Mouse (Mus musculus): ENCODE results near the gene Cd180. TPM values are rescaled to one million over a fixed set of nuclear protein-coding genes. Genes with fewer than 3 reads are reported as not detected.
A peak's percentile ranks its signal among the peaks of the same experiment; 100 is the strongest.

Cd180 gene
- polyA plus RNA-seq (2016; fragmentation: Nextera tagmentation; extraction: Ambion mirVana), result 0.15 TPM in 1 of 2 replicates, not detected in the other

GRCm38 (mm10) chr13:102693341-102693801 lies at the start of gene Cd180:
TSS of gene Cd180 (plus strand) at chr13:102693558.
- no peak for DNase-seq (ENCODE audit: low spot score)
- H3K27ac ChIP-seq, result no peak within 1 kb of the TSS
- no peaks in the 10 kb centered on the region for H3K9me3 ChIP-seq (replicated peaks)
- no peaks in the 10 kb centered on the region for H3K36me3 ChIP-seq
- H3K4me1 ChIP-seq, result peaks cover 12% of the 10 kb centered on the region
- WGBS, result 80% methylated on average over 8 of the region's 8 CpGs
- H3K27me3 ChIP-seq (ENCODE audit: low read depth, poor library complexity, severe bottlenecking), result no peaks in the 10 kb centered on the region
- H3K4me3 ChIP-seq, result no peak within 1 kb of the TSS

GRCm38 (mm10) chr13:102644344-102644743 lies 49.0 kb upstream of the Cd180 start:
- H3K36me3 ChIP-seq, result no peaks in the 10 kb centered on the region
- 34% methylated on average over 8 of the region's 8 CpGs for WGBS
- no peak overlapping the region for H3K27ac ChIP-seq
- no peaks in the 10 kb centered on the region for H3K9me3 ChIP-seq (replicated peaks)
- peaks cover 9% of the 10 kb centered on the region for H3K4me1 ChIP-seq
- no peak overlapping the region for H3K4me3 ChIP-seq
- H3K27me3 ChIP-seq (ENCODE audit: low read depth, poor library complexity, severe bottlenecking), result peaks cover 75% of the 10 kb centered on the region
- DNase-seq (ENCODE audit: low spot score), result peak; percentile 31

GRCm38 (mm10) chr13:102644789-102645551 lies 48.4 kb upstream of the Cd180 start:
- peak; percentile 68 for DNase-seq (ENCODE audit: low spot score)
- peaks cover 9% of the 10 kb centered on the region for H3K4me1 ChIP-seq
- H3K4me3 ChIP-seq, result peak overlapping the region; percentile 7; the same call in 1 of the 2 replicates
- WGBS, result 34% methylated on average over 17 of the region's 17 CpGs
- H3K9me3 ChIP-seq (replicated peaks), result no peaks in the 10 kb centered on the region
- no peaks in the 10 kb centered on the region for H3K36me3 ChIP-seq
- peaks cover 69% of the 10 kb centered on the region for H3K27me3 ChIP-seq (ENCODE audit: low read depth, poor library complexity, severe bottlenecking)
- H3K27ac ChIP-seq, result no peak overlapping the region

- WGBS, result 75% methylated on average over 10 of the region's 10 CpGs
- Histone ChIP-seq H3K27ac (no peak overlapping the region), H3K9me3 (replicated peaks) (no peaks in the 10 kb centered on the region)
These were observed 47.0 kb upstream of the Cd180 start for GRCm38 (mm10) chr13:102646271-102646771.

GRCm38 (mm10) chr13:102647511-102647910 lies 45.8 kb upstream of the Cd180 start:
- Histone ChIP-seq H3K4me1 (peaks cover 9% of the 10 kb centered on the region), H3K36me3 (no peaks in the 10 kb centered on the region), H3K4me3 (no peak overlapping the region), H3K9me3 (replicated peaks) (no peaks in the 10 kb centered on the region), H3K27ac (no peak overlapping the region), H3K27me3 (ENCODE audit: low read depth, poor library complexity, severe bottlenecking) (peaks cover 43% of the 10 kb centered on the region)
- no peak for DNase-seq (ENCODE audit: low spot score)
- 94% methylated on average over 4 of the region's 4 CpGs for WGBS

More at GRCm38 (mm10) chr13:102646271-102646771, 47.0 kb upstream of the Cd180 start:
- no peaks in the 10 kb centered on the region for H3K36me3 ChIP-seq
- DNase-seq (ENCODE audit: low spot score), result no peak
- H3K4me3 ChIP-seq, result no peak overlapping the region
- H3K4me1 ChIP-seq, result peaks cover 9% of the 10 kb centered on the region
- H3K27me3 ChIP-seq (ENCODE audit: low read depth, poor library complexity, severe bottlenecking), result peaks cover 55% of the 10 kb centered on the region

GRCm38 (mm10) chr13:102652303-102652889 lies 41.0 kb upstream of the Cd180 start:
- Histone ChIP-seq H3K27ac (no peak overlapping the region), H3K4me1 (peaks cover 11% of the 10 kb centered on the region; the same call in 1 of the 2 replicates), H3K36me3 (no peaks in the 10 kb centered on the region), H3K4me3 (no peak overlapping the region), H3K9me3 (replicated peaks) (no peaks in the 10 kb centered on the region), H3K27me3 (ENCODE audit: low read depth, poor library complexity, severe bottlenecking) (peaks cover 24% of the 10 kb centered on the region)
- WGBS, result 95% methylated on average over 6 of the region's 6 CpGs
- DNase-seq (ENCODE audit: low spot score), result peak; percentile 18

- peaks cover 21% of the 10 kb centered on the region for H3K27me3 ChIP-seq (ENCODE audit: low read depth, poor library complexity, severe bottlenecking)
- no peaks in the 10 kb centered on the region for H3K36me3 ChIP-seq
- no peak for DNase-seq (ENCODE audit: low spot score)
- H3K4me3 ChIP-seq, result no peak overlapping the region
- H3K9me3 ChIP-seq (replicated peaks), result no peaks in the 10 kb centered on the region
- H3K27ac ChIP-seq, result no peak overlapping the region
- peaks cover 11% of the 10 kb centered on the region; the same call in 1 of the 2 replicates for H3K4me1 ChIP-seq
- 88% methylated on average over 2 of the region's 2 CpGs for WGBS
These were observed 38.2 kb upstream of the Cd180 start for GRCm38 (mm10) chr13:102655071-102655570.

- H3K4me3 ChIP-seq, result no peak overlapping the region
- 68% methylated on average over 11 of the region's 11 CpGs for WGBS
- peak; percentile 25 for DNase-seq (ENCODE audit: low spot score)
These were observed 37.1 kb upstream of the Cd180 start for GRCm38 (mm10) chr13:102656153-102656690.

GRCm38 (mm10) chr13:102658223-102658839 lies 35.0 kb upstream of the Cd180 start:
- DNase-seq (ENCODE audit: low spot score), result peak; percentile 25
- Histone ChIP-seq H3K9me3 (replicated peaks) (no peaks in the 10 kb centered on the region), H3K36me3 (no peaks in the 10 kb centered on the region), H3K27me3 (ENCODE audit: low read depth, poor library complexity, severe bottlenecking) (peaks cover 31% of the 10 kb centered on the region), H3K4me1 (peaks cover 11% of the 10 kb centered on the region; the same call in 1 of the 2 replicates), H3K27ac (no peak overlapping the region), H3K4me3 (no peak overlapping the region)
- WGBS, result 86% methylated on average over 6 of the region's 6 CpGs

More at GRCm38 (mm10) chr13:102656153-102656690, 37.1 kb upstream of the Cd180 start:
- no peaks in the 10 kb centered on the region for H3K9me3 ChIP-seq (replicated peaks)
- H3K27me3 ChIP-seq (ENCODE audit: low read depth, poor library complexity, severe bottlenecking), result peaks cover 21% of the 10 kb centered on the region
- H3K4me1 ChIP-seq, result peaks cover 11% of the 10 kb centered on the region; the same call in 1 of the 2 replicates
- no peaks in the 10 kb centered on the region for H3K36me3 ChIP-seq
- H3K27ac ChIP-seq, result no peak overlapping the region

GRCm38 (mm10) chr13:102664041-102664440 lies 29.3 kb upstream of the Cd180 start:
- H3K36me3 ChIP-seq, result no peaks in the 10 kb centered on the region
- H3K27ac ChIP-seq, result no peak overlapping the region
- no peaks in the 10 kb centered on the region for H3K9me3 ChIP-seq (replicated peaks)
- DNase-seq (ENCODE audit: low spot score), result no peak
- 67% methylated on average over 6 of the region's 6 CpGs for WGBS
- H3K4me3 ChIP-seq, result no peak overlapping the region
- peaks cover 20% of the 10 kb centered on the region; the same call in 1 of the 2 replicates for H3K27me3 ChIP-seq (ENCODE audit: low read depth, poor library complexity, severe bottlenecking)
- no peaks in the 10 kb centered on the region; the same call in 1 of the 2 replicates for H3K4me1 ChIP-seq

GRCm38 (mm10) chr13:102664843-102665587 lies 28.3 kb upstream of the Cd180 start:
- Histone ChIP-seq H3K27ac (no peak overlapping the region), H3K9me3 (replicated peaks) (no peaks in the 10 kb centered on the region), H3K27me3 (ENCODE audit: low read depth, poor library complexity, severe bottlenecking) (peaks cover 20% of the 10 kb centered on the region; the same call in 1 of the 2 replicates), H3K4me3 (no peak overlapping the region), H3K36me3 (no peaks in the 10 kb centered on the region), H3K4me1 (no peaks in the 10 kb centered on the region; the same call in 1 of the 2 replicates)
- peak; percentile 66 for DNase-seq (ENCODE audit: low spot score)
- WGBS, result 53% methylated on average over 12 of the region's 12 CpGs

Data from limb, embryonic 10.5 days (tissue).